Mouse (Mus musculus) C2C12 (cell line): ENCODE results near the gene Lmntd1.

Experiments used
- CTCF ChIP-seq: IDR thresholded peaks from one replicate; pipeline ENCODE4 v1.5.1; 2011; ENCODE audit not compliant: control insufficient read depth, insufficient read depth, insufficient read length
- MAX ChIP-seq: IDR thresholded peaks from one replicate; pipeline ENCODE4 v1.6.1; 2011; ENCODE audit warnings: mild to moderate bottlenecking, control low read depth
- MYOD1 ChIP-seq: IDR thresholded peaks from one replicate; pipeline ENCODE4 v1.6.1; 2011; ENCODE audit warnings: low read depth; ENCODE audit not compliant: control insufficient read depth, insufficient read length
- MYOG ChIP-seq: IDR thresholded peaks from one replicate; pipeline ENCODE4 v1.6.1; 2011; ENCODE audit not compliant: control insufficient read depth, insufficient read length; ENCODE audit errors: extremely low read depth

GRCm38 (mm10) chr6:145623141-145623540, 9.0 kb upstream of the Lmntd1 start:
- TF ChIP-seq MYOG (no peak), CTCF (no peak), MAX (no peak), MYOD1 (no peak)
